Mouse (Mus musculus): ENCODE results near the gene Ceacam16. TPM values are rescaled to one million over a fixed set of nuclear protein-coding genes. Genes with fewer than 3 reads are reported as not detected.

The Ceacam16 gene
- polyA plus RNA-seq, 1 experiment from 2014 or later: not detected

GRCm38 (mm10) chr7:19822604-19823058, 38.5 kb downstream of the Ceacam16 start, which contains the start of gene Bcl3:
Bcl3 (minus strand) TSS chr7:19822770.
- H3K27me3 ChIP-seq (replicated peaks; ENCODE audit: control insufficient read depth, insufficient read depth, low read length): peaks cover 8% of the 10 kb centered on the region; the same call in 1 of the 2 replicates
- peak; percentile 21; the same call in 1 of the 2 replicates for ATAC-seq (replicated peaks; ENCODE audit: low FRiP score, low TSS enrichment, low read depth)
- 3% methylated on average over 31 of the region's 42 CpGs for WGBS
- DNase-seq (ENCODE audit: low spot score): peak; percentile 73
- H3K36me3 ChIP-seq (ENCODE audit: control insufficient read depth, insufficient read depth, low read length): no peaks in the 10 kb centered on the region
- H3K27ac ChIP-seq (ENCODE audit: low read depth): peak within 1 kb of the TSS; percentile 88
- peaks cover 5% of the 10 kb centered on the region; the same call in 1 of the 2 replicates for H3K9me3 ChIP-seq (ENCODE audit: control insufficient read depth, low read length)
- peak within 1 kb of the TSS; percentile 81 for H3K4me2 ChIP-seq (ENCODE audit: low read length)
- H3K4me1 ChIP-seq (replicated peaks; ENCODE audit: control insufficient read depth, insufficient read depth, low read length): peaks cover 36% of the 10 kb centered on the region
- peak within 1 kb of the TSS; percentile 66 for H3K9ac ChIP-seq (ENCODE audit: low read length)
- H3K4me3 ChIP-seq (ENCODE audit: low read depth, low read length): peak within 1 kb of the TSS; percentile 51

- peak overlapping the region; percentile 88 for H3K27ac ChIP-seq (ENCODE audit: low read depth)
- peak overlapping the region; percentile 66 for H3K9ac ChIP-seq (ENCODE audit: low read length)
- peaks cover 5% of the 10 kb centered on the region; the same call in 1 of the 2 replicates for H3K9me3 ChIP-seq (ENCODE audit: control insufficient read depth, low read length)
- no peak for ATAC-seq (replicated peaks; ENCODE audit: low FRiP score, low TSS enrichment, low read depth)
- peaks cover 8% of the 10 kb centered on the region; the same call in 1 of the 2 replicates for H3K27me3 ChIP-seq (replicated peaks; ENCODE audit: control insufficient read depth, insufficient read depth, low read length)
- WGBS: 9% methylated on average over 16 of the region's 20 CpGs
- H3K36me3 ChIP-seq (ENCODE audit: control insufficient read depth, insufficient read depth, low read length): no peaks in the 10 kb centered on the region
- H3K4me1 ChIP-seq (replicated peaks; ENCODE audit: control insufficient read depth, insufficient read depth, low read length): peaks cover 41% of the 10 kb centered on the region
- DNase-seq (ENCODE audit: low spot score): no peak
- H3K4me3 ChIP-seq (ENCODE audit: low read depth, low read length): peak overlapping the region; percentile 51
- H3K4me2 ChIP-seq (ENCODE audit: low read length): peak overlapping the region; percentile 81
Measured at GRCm38 (mm10) chr7:19822193-19822592, 38.9 kb downstream of the Ceacam16 start.

- Histone ChIP-seq H3K27ac (ENCODE audit: low read depth) (no peak overlapping the region), H3K9me3 (ENCODE audit: control insufficient read depth, low read length) (peaks cover 5% of the 10 kb centered on the region; the same call in 1 of the 2 replicates), H3K4me1 (replicated peaks; ENCODE audit: control insufficient read depth, insufficient read depth, low read length) (peaks cover 46% of the 10 kb centered on the region), H3K4me2 (ENCODE audit: low read length) (peak overlapping the region; percentile 81), H3K27me3 (replicated peaks; ENCODE audit: control insufficient read depth, insufficient read depth, low read length) (peaks cover 8% of the 10 kb centered on the region; the same call in 1 of the 2 replicates), H3K4me3 (ENCODE audit: low read depth, low read length) (peak overlapping the region; percentile 51; the same call in 1 of the 2 replicates), H3K9ac (ENCODE audit: low read length) (no peak overlapping the region), H3K36me3 (ENCODE audit: control insufficient read depth, insufficient read depth, low read length) (no peaks in the 10 kb centered on the region)
- 61% methylated on average over 7 of the region's 7 CpGs for WGBS
- ATAC-seq (replicated peaks; ENCODE audit: low FRiP score, low TSS enrichment, low read depth): no peak
- DNase-seq (ENCODE audit: low spot score): no peak
Measured at GRCm38 (mm10) chr7:19821633-19822032, 39.5 kb downstream of the Ceacam16 start.

GRCm38 (mm10) chr7:19820347-19821048, 40.6 kb downstream of the Ceacam16 start:
- no peak overlapping the region for H3K9ac ChIP-seq (ENCODE audit: low read length)
- peaks cover 8% of the 10 kb centered on the region; the same call in 1 of the 2 replicates for H3K27me3 ChIP-seq (replicated peaks; ENCODE audit: control insufficient read depth, insufficient read depth, low read length)
- no peak overlapping the region for H3K4me3 ChIP-seq (ENCODE audit: low read depth, low read length)
- H3K36me3 ChIP-seq (ENCODE audit: control insufficient read depth, insufficient read depth, low read length): no peaks in the 10 kb centered on the region
- DNase-seq (ENCODE audit: low spot score): no peak
- no peak for ATAC-seq (replicated peaks; ENCODE audit: low FRiP score, low TSS enrichment, low read depth)
- no peak overlapping the region for H3K4me2 ChIP-seq (ENCODE audit: low read length)
- 73% methylated on average over 3 of the region's 3 CpGs for WGBS
- peaks cover 51% of the 10 kb centered on the region for H3K4me1 ChIP-seq (replicated peaks; ENCODE audit: control insufficient read depth, insufficient read depth, low read length)
- peaks cover 5% of the 10 kb centered on the region; the same call in 1 of the 2 replicates for H3K9me3 ChIP-seq (ENCODE audit: control insufficient read depth, low read length)
- H3K27ac ChIP-seq (ENCODE audit: low read depth): no peak overlapping the region

GRCm38 (mm10) chr7:19818875-19819274, 42.2 kb downstream of the Ceacam16 start:
- no peak overlapping the region for H3K4me3 ChIP-seq (ENCODE audit: low read depth, low read length)
- peaks cover 42% of the 10 kb centered on the region for H3K4me1 ChIP-seq (replicated peaks; ENCODE audit: control insufficient read depth, insufficient read depth, low read length)
- no peaks in the 10 kb centered on the region for H3K36me3 ChIP-seq (ENCODE audit: control insufficient read depth, insufficient read depth, low read length)
- 72% methylated on average over 7 of the region's 7 CpGs for WGBS
- no peak overlapping the region for H3K4me2 ChIP-seq (ENCODE audit: low read length)
- H3K27me3 ChIP-seq (replicated peaks; ENCODE audit: control insufficient read depth, insufficient read depth, low read length): peaks cover 8% of the 10 kb centered on the region; the same call in 1 of the 2 replicates
- no peak overlapping the region for H3K9ac ChIP-seq (ENCODE audit: low read length)
- H3K27ac ChIP-seq (ENCODE audit: low read depth): no peak overlapping the region
- DNase-seq (ENCODE audit: low spot score) (no peak), ATAC-seq (replicated peaks; ENCODE audit: low FRiP score, low TSS enrichment, low read depth) (no peak)
- H3K9me3 ChIP-seq (ENCODE audit: control insufficient read depth, low read length): peaks cover 5% of the 10 kb centered on the region; the same call in 1 of the 2 replicates

- DNase-seq (ENCODE audit: low spot score): no peak
- Histone ChIP-seq H3K27me3 (replicated peaks; ENCODE audit: control insufficient read depth, insufficient read depth, low read length) (peaks cover 8% of the 10 kb centered on the region; the same call in 1 of the 2 replicates), H3K4me3 (ENCODE audit: low read depth, low read length) (no peak overlapping the region), H3K9me3 (ENCODE audit: control insufficient read depth, low read length) (peaks cover 5% of the 10 kb centered on the region; the same call in 1 of the 2 replicates), H3K4me2 (ENCODE audit: low read length) (no peak overlapping the region), H3K36me3 (ENCODE audit: control insufficient read depth, insufficient read depth, low read length) (no peaks in the 10 kb centered on the region), H3K27ac (ENCODE audit: low read depth) (no peak overlapping the region), H3K4me1 (replicated peaks; ENCODE audit: control insufficient read depth, insufficient read depth, low read length) (peaks cover 38% of the 10 kb centered on the region), H3K9ac (ENCODE audit: low read length) (no peak overlapping the region)
- 62% methylated on average over 5 of the region's 5 CpGs for WGBS
- no peak for ATAC-seq (replicated peaks; ENCODE audit: low FRiP score, low TSS enrichment, low read depth)
Measured at GRCm38 (mm10) chr7:19818440-19818839, 42.7 kb downstream of the Ceacam16 start.

GRCm38 (mm10) chr7:19817382-19818105, 43.6 kb downstream of the Ceacam16 start:
- 4% methylated on average over 15 of the region's 15 CpGs for WGBS
- H3K36me3 ChIP-seq (ENCODE audit: control insufficient read depth, insufficient read depth, low read length): no peaks in the 10 kb centered on the region
- ATAC-seq (replicated peaks; ENCODE audit: low FRiP score, low TSS enrichment, low read depth) (peak; percentile 57), DNase-seq (ENCODE audit: low spot score) (peak; percentile 77)
- peaks cover 5% of the 10 kb centered on the region; the same call in 1 of the 2 replicates for H3K9me3 ChIP-seq (ENCODE audit: control insufficient read depth, low read length)
- peaks cover 8% of the 10 kb centered on the region; the same call in 1 of the 2 replicates for H3K27me3 ChIP-seq (replicated peaks; ENCODE audit: control insufficient read depth, insufficient read depth, low read length)
- peak overlapping the region; percentile 69 for H3K27ac ChIP-seq (ENCODE audit: low read depth)
- peaks cover 30% of the 10 kb centered on the region for H3K4me1 ChIP-seq (replicated peaks; ENCODE audit: control insufficient read depth, insufficient read depth, low read length)
- peak overlapping the region; percentile 61 for H3K4me2 ChIP-seq (ENCODE audit: low read length)
- H3K9ac ChIP-seq (ENCODE audit: low read length): 0 out of 2 replicates have a peak overlapping the region, but pooled peaks have one; percentile 11
- H3K4me3 ChIP-seq (ENCODE audit: low read depth, low read length): peak overlapping the region; percentile 36

GRCm38 (mm10) chr7:19816224-19816771, 44.8 kb downstream of the Ceacam16 start:
- peak overlapping the region; percentile 69; the same call in 1 of the 2 replicates for H3K27ac ChIP-seq (ENCODE audit: low read depth)
- no peaks in the 10 kb centered on the region for H3K36me3 ChIP-seq (ENCODE audit: control insufficient read depth, insufficient read depth, low read length)
- H3K27me3 ChIP-seq (replicated peaks; ENCODE audit: control insufficient read depth, insufficient read depth, low read length): peaks cover 11% of the 10 kb centered on the region; the same call in 1 of the 2 replicates
- H3K4me3 ChIP-seq (ENCODE audit: low read depth, low read length): peak overlapping the region; percentile 36
- H3K9me3 ChIP-seq (ENCODE audit: control insufficient read depth, low read length): peaks cover 5% of the 10 kb centered on the region; the same call in 1 of the 2 replicates
- H3K4me2 ChIP-seq (ENCODE audit: low read length): peak overlapping the region; percentile 61
- ATAC-seq (replicated peaks; ENCODE audit: low FRiP score, low TSS enrichment, low read depth) (peak; percentile 56; the same call in 1 of the 2 replicates), DNase-seq (ENCODE audit: low spot score) (peak; percentile 84)
- H3K4me1 ChIP-seq (replicated peaks; ENCODE audit: control insufficient read depth, insufficient read depth, low read length): peaks cover 28% of the 10 kb centered on the region
- WGBS: under 1% methylated on average over 28 of the region's 28 CpGs
- H3K9ac ChIP-seq (ENCODE audit: low read length): peak overlapping the region; percentile 25; the same call in 1 of the 2 replicates
